Mouse (Mus musculus) embryonic facial prominence, embryonic 13.5 days (tissue): ENCODE measurements around the gene Zfp46. TPM values are rescaled to one million over a fixed set of nuclear protein-coding genes. Genes with fewer than 3 reads are reported as not detected.
A peak's percentile ranks its signal among the peaks of the same experiment; 100 is the strongest.

Experiments used
- ATAC-seq: fragments of 200-750 bp; cut with Nextera tagmentation; 2 replicates; pipeline ENCODE4 v1.8.0; 2017; ENCODE audit warnings: low read depth; ENCODE audit not compliant: insufficient number of reproducible peaks, insufficient read depth, low FRiP score, low TSS enrichment
- H3K27ac ChIP-seq: fragments of 300-500 bp; sonication (generic); 2 replicates; pipeline ENCODE4 v1.5.1; 2015; ENCODE audit warnings: moderate library complexity, mild to moderate bottlenecking, inconsistent platforms
- H3K27me3 ChIP-seq: fragments of 300-500 bp; sonication (generic); 2 replicates; pipeline ENCODE4 v1.6.1; 2015; ENCODE audit warnings: mild to moderate bottlenecking, inconsistent platforms
- H3K36me3 ChIP-seq: fragments of 300-500 bp; sonication (generic); 2 replicates; pipeline ENCODE4 v1.6.1; 2015; ENCODE audit warnings: mild to moderate bottlenecking, inconsistent platforms
- H3K4me1 ChIP-seq: fragments of 300-500 bp; sonication (generic); 2 replicates; pipeline ENCODE4 v1.6.1; 2015; ENCODE audit warnings: inconsistent platforms
- H3K4me2 ChIP-seq: fragments of 300-500 bp; sonication (generic); 2 replicates; pipeline ENCODE4 v1.6.1; 2015; ENCODE audit warnings: moderate library complexity, mild to moderate bottlenecking, inconsistent platforms
- H3K4me3 ChIP-seq: fragments of 300-500 bp; sonication (generic); 2 replicates; pipeline ENCODE4 v1.5.1; 2015; ENCODE audit warnings: mild to moderate bottlenecking, inconsistent platforms
- H3K9ac ChIP-seq: fragments of 300-500 bp; sonication (generic); 2 replicates; pipeline ENCODE4 v1.6.1; 2015; ENCODE audit warnings: mild to moderate bottlenecking, inconsistent platforms
- H3K9me3 ChIP-seq: fragments of 300-500 bp; sonication (generic); 2 replicates; pipeline ENCODE4 v1.6.1; 2016; ENCODE audit warnings: inconsistent platforms
- WGBS: fragments of 180-500 bp; shearing (Covaris S2); methylation state at CpG from one replicate; pipeline ENCODE4 v1.1.7; 2015; ENCODE audit warnings: mixed read lengths; 5-methylcytosine and 5-hydroxymethylcytosine counted together
- polyA plus RNA-seq: library from polyadenylated mRNA; unstranded; fragments of >200 nt; fragmentation: Nextera tagmentation; extraction: Ambion mirVana; gene quantifications from 2 replicates; pipeline ENCODE4 v1.2.1, GENCODE M21; 2015

Zfp46 gene
- polyA plus RNA-seq: 25.2 and 30.5 TPM in 2 replicates

- Histone ChIP-seq H3K27ac (peak within 1 kb of the TSS; percentile 94), H3K4me1 (peaks cover 38% of the 10 kb centered on the region), H3K4me2 (peak within 1 kb of the TSS; percentile 91), H3K9me3 (no peaks in the 10 kb centered on the region), H3K4me3 (peak within 1 kb of the TSS; percentile 75), H3K36me3 (peaks cover 24% of the 10 kb centered on the region), H3K27me3 (peaks cover 8% of the 10 kb centered on the region), H3K9ac (peak within 1 kb of the TSS; percentile 81)
- 22% methylated on average over 5 of the region's 5 CpGs for WGBS
- ATAC-seq: no peak
These were observed at the start of gene Zfp46 for GRCm38 (mm10) chr4:136284455-136284854. Zfp46 (plus strand) TSS chr4:136284683.

DNA sequence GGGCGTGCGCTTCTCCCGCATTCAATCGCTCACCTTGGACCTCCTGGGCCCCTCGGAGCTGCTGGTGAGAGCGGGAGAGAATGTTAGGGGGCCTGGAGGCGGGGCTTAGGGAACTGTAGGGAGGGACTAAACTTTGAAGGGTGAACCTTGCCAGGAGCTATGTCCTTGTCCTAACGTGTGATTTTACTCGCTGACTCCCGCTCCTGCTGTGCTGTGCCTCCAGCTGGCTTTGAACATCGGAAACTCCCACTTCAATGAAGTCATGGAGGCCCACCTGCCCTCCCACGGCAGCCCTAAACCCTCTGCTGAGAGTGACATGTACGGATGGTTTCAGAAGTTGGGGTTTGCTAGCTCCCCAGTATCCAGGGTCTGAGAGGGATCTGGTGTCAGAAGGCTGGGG lies 45.8 kb upstream of the Zfp46 start:
- Histone ChIP-seq H3K27me3 (peaks cover 49% of the 10 kb centered on the region), H3K4me3 (no peak overlapping the region), H3K36me3 (peaks cover 81% of the 10 kb centered on the region), H3K4me1 (peaks cover 5% of the 10 kb centered on the region; the same call in 1 of the 2 replicates), H3K9ac (no peak overlapping the region), H3K9me3 (no peaks in the 10 kb centered on the region), H3K27ac (no peak overlapping the region), H3K4me2 (0 out of 2 replicates have a peak overlapping the region, but pooled peaks have one; percentile 18)
- 25% methylated on average over 13 of the region's 13 CpGs for WGBS
- no peak for ATAC-seq

DNA sequence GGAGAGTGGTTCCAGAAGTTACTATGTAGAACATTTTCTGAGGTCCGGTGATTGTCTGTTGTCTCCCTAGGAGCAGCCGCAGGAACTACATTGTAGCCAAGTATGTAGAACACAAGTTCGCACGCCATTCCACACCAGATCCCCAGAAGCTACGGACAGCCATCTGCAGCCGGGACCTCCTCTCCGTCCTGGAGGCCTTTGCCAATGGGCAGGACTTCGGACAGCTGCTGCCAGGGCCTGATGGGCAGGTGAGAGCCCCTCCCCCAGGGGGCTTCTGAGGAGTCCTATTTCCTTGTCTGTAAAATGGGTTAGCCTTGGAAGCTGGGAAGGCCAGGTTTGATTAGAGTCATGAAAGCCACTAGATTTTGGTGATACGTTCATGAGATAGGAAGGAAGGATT lies 45.4 kb upstream of the Zfp46 start:
- Histone ChIP-seq H3K27ac (no peak overlapping the region), H3K4me2 (no peak overlapping the region), H3K4me3 (no peak overlapping the region), H3K9me3 (no peaks in the 10 kb centered on the region), H3K36me3 (peaks cover 82% of the 10 kb centered on the region), H3K4me1 (peaks cover 5% of the 10 kb centered on the region; the same call in 1 of the 2 replicates), H3K9ac (no peak overlapping the region), H3K27me3 (peaks cover 54% of the 10 kb centered on the region)
- 75% methylated on average over 9 of the region's 9 CpGs for WGBS
- no peak for ATAC-seq

DNA sequence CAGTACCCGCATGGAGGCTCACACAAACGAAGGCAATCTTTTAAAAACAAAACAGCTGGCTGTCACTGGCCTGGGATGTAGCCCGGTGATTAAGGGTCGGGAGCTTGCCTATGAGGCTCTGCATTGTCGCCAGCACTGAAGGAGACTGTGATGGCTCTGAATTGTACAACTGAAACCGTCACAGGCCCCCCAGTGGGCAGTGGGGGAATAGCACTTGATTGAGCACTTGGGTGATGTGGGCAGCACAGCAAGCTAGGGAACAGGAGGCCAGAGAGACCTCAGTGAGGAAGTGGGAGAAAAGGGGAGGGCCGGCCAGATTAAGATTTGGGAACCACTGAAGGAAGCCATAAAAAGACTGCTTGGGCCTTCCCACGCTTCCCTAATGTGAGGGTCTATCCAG lies 44.9 kb upstream of the Zfp46 start:
- WGBS: 23% methylated on average over 8 of the region's 8 CpGs
- Histone ChIP-seq H3K4me2 (no peak overlapping the region), H3K27me3 (peaks cover 58% of the 10 kb centered on the region), H3K9me3 (no peaks in the 10 kb centered on the region), H3K9ac (no peak overlapping the region), H3K27ac (no peak overlapping the region), H3K4me1 (peaks cover 5% of the 10 kb centered on the region; the same call in 1 of the 2 replicates), H3K4me3 (no peak overlapping the region), H3K36me3 (peaks cover 79% of the 10 kb centered on the region)
- no peak for ATAC-seq

GRCm38 (mm10) chr4:136240123-136240522 lies 44.4 kb upstream of the Zfp46 start:
- no peak for ATAC-seq
- Histone ChIP-seq H3K9me3 (no peaks in the 10 kb centered on the region), H3K27ac (no peak overlapping the region), H3K4me3 (no peak overlapping the region), H3K4me1 (peaks cover 5% of the 10 kb centered on the region; the same call in 1 of the 2 replicates), H3K27me3 (peaks cover 63% of the 10 kb centered on the region), H3K4me2 (no peak overlapping the region), H3K9ac (no peak overlapping the region), H3K36me3 (peaks cover 74% of the 10 kb centered on the region)
- WGBS: 64% methylated on average over 14 of the region's 14 CpGs

DNA sequence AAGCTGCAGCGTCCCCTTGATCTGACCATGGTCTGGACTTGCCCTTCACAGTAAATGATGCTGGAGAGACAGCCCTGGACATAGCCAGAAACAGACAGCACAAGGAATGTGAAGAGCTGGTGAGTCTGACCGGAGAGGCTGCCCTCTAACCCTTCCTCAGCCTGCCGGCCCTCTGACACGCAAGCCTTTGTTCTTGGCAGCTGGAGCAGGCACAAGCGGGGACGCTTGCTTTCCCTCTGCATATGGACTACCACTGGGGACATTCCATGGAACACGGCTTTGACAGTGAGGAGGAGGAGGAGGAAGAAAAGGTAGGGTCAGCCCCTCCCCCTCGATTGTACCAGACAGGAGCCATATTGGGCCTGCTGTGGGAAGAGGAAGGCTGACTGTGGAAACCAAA lies 43.5 kb upstream of the Zfp46 start:
- ATAC-seq: no peak
- Histone ChIP-seq H3K27me3 (peaks cover 71% of the 10 kb centered on the region), H3K4me3 (no peak overlapping the region), H3K4me2 (no peak overlapping the region), H3K27ac (no peak overlapping the region), H3K9ac (no peak overlapping the region), H3K4me1 (peaks cover 5% of the 10 kb centered on the region; the same call in 1 of the 2 replicates), H3K36me3 (peaks cover 69% of the 10 kb centered on the region), H3K9me3 (no peaks in the 10 kb centered on the region)
- 46% methylated on average over 8 of the region's 8 CpGs for WGBS

GRCm38 (mm10) chr4:136242065-136242703 lies 42.3 kb upstream of the Zfp46 start:
- Histone ChIP-seq H3K27ac (no peak overlapping the region), H3K4me1 (peaks cover 17% of the 10 kb centered on the region), H3K9ac (no peak overlapping the region), H3K36me3 (peaks cover 61% of the 10 kb centered on the region), H3K4me3 (no peak overlapping the region), H3K27me3 (peaks cover 80% of the 10 kb centered on the region), H3K9me3 (no peaks in the 10 kb centered on the region), H3K4me2 (no peak overlapping the region)
- 47% methylated on average over 8 of the region's 8 CpGs for WGBS
- no peak for ATAC-seq

DNA sequence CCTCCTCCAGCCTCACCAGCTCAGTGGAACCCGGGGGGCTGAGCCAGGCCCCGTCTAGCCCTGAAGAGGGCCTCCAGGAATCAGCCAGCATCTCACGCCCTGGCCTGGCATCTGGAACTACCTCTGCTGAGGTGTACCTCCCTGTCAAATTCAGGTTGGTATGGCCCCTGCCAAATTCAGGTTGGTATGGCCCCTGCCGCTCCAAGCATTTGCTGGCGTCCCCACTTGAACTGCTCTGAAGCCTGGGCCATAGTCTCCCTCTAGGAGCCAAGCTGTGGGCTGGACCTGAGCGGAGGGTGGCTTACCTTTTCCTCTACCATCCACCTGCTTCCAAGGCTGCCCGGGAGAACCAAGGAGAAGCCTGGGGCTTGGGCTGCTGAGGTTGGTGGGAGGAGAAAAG lies 41.8 kb upstream of the Zfp46 start:
- no peak for ATAC-seq
- Histone ChIP-seq H3K9ac (no peak overlapping the region), H3K4me1 (peaks cover 23% of the 10 kb centered on the region), H3K4me3 (no peak overlapping the region), H3K27me3 (peaks cover 80% of the 10 kb centered on the region), H3K36me3 (peaks cover 61% of the 10 kb centered on the region), H3K9me3 (no peaks in the 10 kb centered on the region), H3K27ac (no peak overlapping the region), H3K4me2 (no peak overlapping the region)
- 79% methylated on average over 7 of the region's 7 CpGs for WGBS

- no peak overlapping the region for H3K27ac ChIP-seq
- no peak for ATAC-seq
- WGBS: 70% methylated on average over 7 of the region's 7 CpGs
- H3K9ac ChIP-seq: no peak overlapping the region
- no peaks in the 10 kb centered on the region for H3K9me3 ChIP-seq
- no peak overlapping the region for H3K4me2 ChIP-seq
- H3K4me1 ChIP-seq: peaks cover 33% of the 10 kb centered on the region
- H3K36me3 ChIP-seq: peaks cover 47% of the 10 kb centered on the region
- peaks cover 80% of the 10 kb centered on the region for H3K27me3 ChIP-seq
- H3K4me3 ChIP-seq: no peak overlapping the region
These were observed 40.3 kb upstream of the Zfp46 start for GRCm38 (mm10) chr4:136244208-136244607.

- Histone ChIP-seq H3K9ac (no peak overlapping the region), H3K4me3 (no peak overlapping the region), H3K4me1 (peaks cover 45% of the 10 kb centered on the region), H3K27ac (no peak overlapping the region), H3K27me3 (peaks cover 82% of the 10 kb centered on the region), H3K36me3 (peaks cover 32% of the 10 kb centered on the region), H3K4me2 (no peak overlapping the region), H3K9me3 (no peaks in the 10 kb centered on the region)
- WGBS: 51% methylated on average over 5 of the region's 5 CpGs
- no peak for ATAC-seq
These were observed 38.8 kb upstream of the Zfp46 start for GRCm38 (mm10) chr4:136245681-136246080.

GRCm38 (mm10) chr4:136246568-136246969 lies 37.9 kb upstream of the Zfp46 start:
- H3K27ac ChIP-seq: no peak overlapping the region
- peaks cover 45% of the 10 kb centered on the region for H3K4me1 ChIP-seq
- H3K27me3 ChIP-seq: peaks cover 81% of the 10 kb centered on the region
- peak overlapping the region; percentile 54; the same call in 1 of the 2 replicates for H3K4me3 ChIP-seq
- no peak for ATAC-seq
- peak overlapping the region; percentile 96 for H3K4me2 ChIP-seq
- no peaks in the 10 kb centered on the region for H3K9me3 ChIP-seq
- WGBS: 3% methylated on average over 12 of the region's 12 CpGs
- H3K9ac ChIP-seq: no peak overlapping the region
- H3K36me3 ChIP-seq: peaks cover 24% of the 10 kb centered on the region

- peak overlapping the region; percentile 54 for H3K4me3 ChIP-seq
- H3K4me2 ChIP-seq: peak overlapping the region; percentile 96
- peaks cover 45% of the 10 kb centered on the region for H3K4me1 ChIP-seq
- H3K27me3 ChIP-seq: peaks cover 88% of the 10 kb centered on the region
- peaks cover 19% of the 10 kb centered on the region for H3K36me3 ChIP-seq
- H3K27ac ChIP-seq: no peak overlapping the region
- 1% methylated on average over 14 of the region's 14 CpGs for WGBS
- peak overlapping the region; percentile 66 for H3K9ac ChIP-seq
- ATAC-seq: no peak
- no peaks in the 10 kb centered on the region for H3K9me3 ChIP-seq
These were observed 37.1 kb upstream of the Zfp46 start for GRCm38 (mm10) chr4:136247386-136247728.
